Mouse (Mus musculus): ENCODE results near the gene Pcdh15. TPM values are rescaled to one million over a fixed set of nuclear protein-coding genes. Genes with fewer than 3 reads are reported as not detected.

The Pcdh15 gene
- polyA plus RNA-seq, 1 experiment from 2014 or later: 17.3 TPM

DNA sequence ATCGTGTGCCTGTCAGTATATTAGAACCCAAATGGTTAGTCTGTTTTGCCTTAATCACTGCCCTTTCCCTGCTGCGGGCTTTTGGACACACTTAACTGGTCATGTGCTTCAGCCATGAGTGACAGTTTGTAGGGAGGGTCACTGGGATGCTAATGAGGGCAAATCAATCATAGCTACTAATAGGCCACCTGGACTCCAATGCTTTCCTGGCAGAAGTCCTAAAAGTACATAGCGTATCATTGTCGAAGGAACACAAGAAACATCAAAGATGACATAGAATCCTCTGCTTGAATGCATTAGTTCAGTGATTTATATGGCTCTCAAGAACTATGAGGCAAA lies 779.6 kb downstream of the Pcdh15 start:
- H3K4me1 ChIP-seq (ENCODE audit: control insufficient read depth, insufficient read depth, low read length): no peaks in the 10 kb centered on the region
- no peaks in the 10 kb centered on the region for H3K27me3 ChIP-seq (ENCODE audit: control insufficient read depth, insufficient read depth, low read depth, low read length)
- 62% methylated on average over 4 of the region's 4 CpGs for WGBS
- no peak overlapping the region for H3K4me3 ChIP-seq (ENCODE audit: low read depth, low read length)
- no peak overlapping the region for H3K27ac ChIP-seq (ENCODE audit: low read length)
- H3K9me3 ChIP-seq (replicated peaks; ENCODE audit: control insufficient read depth, low read length, poor library complexity, severe bottlenecking): no peaks in the 10 kb centered on the region
- ATAC-seq: no peak
- H3K4me2 ChIP-seq (ENCODE audit: low read length): no peak overlapping the region
- no peak overlapping the region for H3K9ac ChIP-seq (ENCODE audit: low read depth, low read length)
- H3K36me3 ChIP-seq (ENCODE audit: control insufficient read depth, insufficient read depth, low read length): no peaks in the 10 kb centered on the region

DNA sequence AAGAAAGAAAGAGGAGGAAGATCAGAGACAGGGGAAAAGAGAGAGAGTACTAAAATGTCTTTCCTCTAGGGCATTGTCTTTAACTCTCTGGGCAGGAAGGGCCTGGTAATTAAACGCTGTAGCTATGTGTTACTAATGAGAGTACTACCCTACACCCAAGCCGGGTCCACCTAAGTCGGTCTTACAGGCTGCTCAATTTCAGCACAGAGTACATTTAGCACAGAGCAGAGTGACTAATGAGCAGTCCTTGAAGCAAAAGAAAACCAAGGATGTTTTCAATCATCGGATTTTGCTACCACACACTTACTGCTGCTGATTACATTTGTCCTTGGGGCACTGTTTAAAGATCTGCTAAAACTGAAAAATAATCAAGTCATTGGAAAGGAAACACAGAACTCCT lies 788.6 kb downstream of the Pcdh15 start:
- Histone ChIP-seq H3K4me1 (ENCODE audit: control insufficient read depth, insufficient read depth, low read length) (no peaks in the 10 kb centered on the region), H3K9ac (ENCODE audit: low read depth, low read length) (no peak overlapping the region), H3K4me3 (ENCODE audit: low read depth, low read length) (no peak overlapping the region), H3K9me3 (replicated peaks; ENCODE audit: control insufficient read depth, low read length, poor library complexity, severe bottlenecking) (no peaks in the 10 kb centered on the region), H3K27me3 (ENCODE audit: control insufficient read depth, insufficient read depth, low read depth, low read length) (no peaks in the 10 kb centered on the region), H3K36me3 (ENCODE audit: control insufficient read depth, insufficient read depth, low read length) (no peaks in the 10 kb centered on the region), H3K4me2 (ENCODE audit: low read length) (no peak overlapping the region), H3K27ac (ENCODE audit: low read length) (no peak overlapping the region)
- no peak for ATAC-seq
- 74% methylated on average over 4 of the region's 4 CpGs for WGBS

DNA sequence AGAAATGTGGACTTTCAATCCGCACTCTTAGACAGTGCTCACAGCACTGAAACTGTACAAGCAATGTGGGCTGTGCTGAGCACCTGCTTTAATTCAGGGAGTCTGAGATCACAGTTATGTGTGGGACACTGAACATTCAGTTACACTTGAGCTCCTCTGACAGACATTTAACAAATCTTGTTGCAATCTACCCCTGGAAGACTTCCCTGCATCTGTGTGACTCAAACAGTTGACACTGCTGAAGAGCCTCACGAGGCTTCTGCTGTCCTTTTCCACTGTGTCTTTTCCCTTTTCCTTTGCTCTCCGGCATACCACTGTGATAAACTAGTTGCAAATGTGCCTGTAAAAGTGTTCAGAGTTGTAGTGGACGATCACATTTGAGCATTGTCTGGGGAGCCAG lies 793.1 kb downstream of the Pcdh15 start:
- WGBS: 88% methylated on average over 4 of the region's 4 CpGs
- no peak overlapping the region for H3K4me3 ChIP-seq (ENCODE audit: low read depth, low read length)
- H3K4me1 ChIP-seq (ENCODE audit: control insufficient read depth, insufficient read depth, low read length): no peaks in the 10 kb centered on the region
- H3K27ac ChIP-seq (ENCODE audit: low read length): no peak overlapping the region
- no peaks in the 10 kb centered on the region for H3K27me3 ChIP-seq (ENCODE audit: control insufficient read depth, insufficient read depth, low read depth, low read length)
- ATAC-seq: no peak
- H3K9ac ChIP-seq (ENCODE audit: low read depth, low read length): no peak overlapping the region
- H3K4me2 ChIP-seq (ENCODE audit: low read length): no peak overlapping the region
- no peaks in the 10 kb centered on the region for H3K36me3 ChIP-seq (ENCODE audit: control insufficient read depth, insufficient read depth, low read length)
- no peaks in the 10 kb centered on the region for H3K9me3 ChIP-seq (replicated peaks; ENCODE audit: control insufficient read depth, low read length, poor library complexity, severe bottlenecking)

DNA sequence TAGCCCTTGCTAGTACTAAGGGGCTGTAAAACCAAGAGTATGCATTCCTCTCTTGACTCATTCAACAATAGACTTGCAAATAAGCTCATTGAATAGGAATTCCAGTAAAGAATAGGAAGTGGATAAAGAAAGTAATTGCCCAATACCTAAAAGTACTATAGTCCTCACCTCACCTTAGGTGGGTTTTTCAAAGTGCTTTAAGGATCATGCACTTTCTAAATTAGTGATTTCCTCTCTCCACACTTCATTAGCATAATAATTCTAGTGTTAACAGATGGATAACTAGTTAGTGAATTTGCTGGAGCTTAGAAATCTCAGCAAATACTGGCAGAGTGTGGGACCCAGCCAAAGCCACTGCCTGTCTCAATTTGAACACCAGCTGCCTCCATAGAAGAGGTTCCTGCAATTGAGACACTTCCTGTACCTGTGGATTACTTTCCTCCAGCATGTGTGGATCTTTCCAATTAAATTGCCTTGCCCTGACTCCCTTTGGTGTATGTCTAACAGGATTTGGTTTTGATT lies 797.0 kb downstream of the Pcdh15 start:
- H3K4me2 ChIP-seq (ENCODE audit: low read length): no peak overlapping the region
- ATAC-seq: no peak
- no peak overlapping the region for H3K9ac ChIP-seq (ENCODE audit: low read depth, low read length)
- no peaks in the 10 kb centered on the region for H3K9me3 ChIP-seq (replicated peaks; ENCODE audit: control insufficient read depth, low read length, poor library complexity, severe bottlenecking)
- H3K27ac ChIP-seq (ENCODE audit: low read length): no peak overlapping the region
- no peaks in the 10 kb centered on the region for H3K4me1 ChIP-seq (ENCODE audit: control insufficient read depth, insufficient read depth, low read length)
- no peak overlapping the region for H3K4me3 ChIP-seq (ENCODE audit: low read depth, low read length)
- no peaks in the 10 kb centered on the region for H3K27me3 ChIP-seq (ENCODE audit: control insufficient read depth, insufficient read depth, low read depth, low read length)
- no peaks in the 10 kb centered on the region for H3K36me3 ChIP-seq (ENCODE audit: control insufficient read depth, insufficient read depth, low read length)

DNA sequence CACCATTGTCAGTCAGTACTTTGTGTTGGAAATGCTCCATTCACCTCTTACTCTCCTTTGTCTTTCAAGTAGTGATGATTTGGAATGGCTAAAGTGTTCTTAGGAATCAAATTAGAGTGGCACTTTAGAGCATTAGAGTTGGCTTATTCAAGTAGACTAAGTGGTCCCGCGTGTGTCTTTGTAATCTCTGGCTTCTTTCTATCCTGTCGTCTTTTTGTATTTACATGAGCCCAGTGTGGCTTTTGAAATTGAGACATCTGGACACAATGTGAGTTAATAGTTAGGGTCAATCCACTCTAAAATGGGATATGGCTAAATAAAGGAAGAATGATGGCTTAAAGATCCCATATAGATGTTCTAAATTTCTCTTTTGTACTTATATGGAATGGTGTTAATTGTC lies 800.0 kb downstream of the Pcdh15 start:
- no peak overlapping the region for H3K9ac ChIP-seq (ENCODE audit: low read depth, low read length)
- no peaks in the 10 kb centered on the region for H3K36me3 ChIP-seq (ENCODE audit: control insufficient read depth, insufficient read depth, low read length)
- H3K4me1 ChIP-seq (ENCODE audit: control insufficient read depth, insufficient read depth, low read length): no peaks in the 10 kb centered on the region
- H3K4me2 ChIP-seq (ENCODE audit: low read length): no peak overlapping the region
- no peak overlapping the region for H3K4me3 ChIP-seq (ENCODE audit: low read depth, low read length)
- no peak for ATAC-seq
- no peak overlapping the region for H3K27ac ChIP-seq (ENCODE audit: low read length)
- H3K9me3 ChIP-seq (replicated peaks; ENCODE audit: control insufficient read depth, low read length, poor library complexity, severe bottlenecking): no peaks in the 10 kb centered on the region
- no peaks in the 10 kb centered on the region for H3K27me3 ChIP-seq (ENCODE audit: control insufficient read depth, insufficient read depth, low read depth, low read length)
- WGBS: 43% methylated on average over 3 of the region's 3 CpGs

DNA sequence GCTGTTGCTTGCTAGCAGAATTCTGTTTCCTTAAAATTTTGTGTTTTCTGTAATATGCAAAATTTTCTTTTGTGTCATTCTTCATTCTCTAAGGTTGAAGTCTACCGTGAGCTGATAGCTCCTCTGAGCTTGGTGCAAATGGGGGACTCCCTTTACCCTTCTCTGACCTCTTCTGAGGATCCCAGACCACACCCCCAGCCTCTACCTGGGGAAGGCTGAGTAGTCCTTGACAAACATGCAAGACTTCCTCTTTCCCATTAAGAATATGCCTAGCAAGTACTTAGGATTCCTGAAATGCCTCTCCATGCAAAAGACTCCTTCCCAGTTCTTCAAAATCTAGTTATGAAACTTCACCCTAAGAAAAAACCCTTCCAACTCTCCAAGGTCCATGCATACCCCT lies 808.5 kb downstream of the Pcdh15 start:
- no peak overlapping the region for H3K27ac ChIP-seq (ENCODE audit: low read length)
- no peaks in the 10 kb centered on the region for H3K4me1 ChIP-seq (ENCODE audit: control insufficient read depth, insufficient read depth, low read length)
- H3K27me3 ChIP-seq (ENCODE audit: control insufficient read depth, insufficient read depth, low read depth, low read length): no peaks in the 10 kb centered on the region
- no peak overlapping the region for H3K4me3 ChIP-seq (ENCODE audit: low read depth, low read length)
- no peak overlapping the region for H3K4me2 ChIP-seq (ENCODE audit: low read length)
- no peaks in the 10 kb centered on the region for H3K36me3 ChIP-seq (ENCODE audit: control insufficient read depth, insufficient read depth, low read length)
- H3K9me3 ChIP-seq (replicated peaks; ENCODE audit: control insufficient read depth, low read length, poor library complexity, severe bottlenecking): no peaks in the 10 kb centered on the region
- no peak for ATAC-seq
- WGBS: 79% methylated on average over 1 of the region's 1 CpGs
- no peak overlapping the region for H3K9ac ChIP-seq (ENCODE audit: low read depth, low read length)

DNA sequence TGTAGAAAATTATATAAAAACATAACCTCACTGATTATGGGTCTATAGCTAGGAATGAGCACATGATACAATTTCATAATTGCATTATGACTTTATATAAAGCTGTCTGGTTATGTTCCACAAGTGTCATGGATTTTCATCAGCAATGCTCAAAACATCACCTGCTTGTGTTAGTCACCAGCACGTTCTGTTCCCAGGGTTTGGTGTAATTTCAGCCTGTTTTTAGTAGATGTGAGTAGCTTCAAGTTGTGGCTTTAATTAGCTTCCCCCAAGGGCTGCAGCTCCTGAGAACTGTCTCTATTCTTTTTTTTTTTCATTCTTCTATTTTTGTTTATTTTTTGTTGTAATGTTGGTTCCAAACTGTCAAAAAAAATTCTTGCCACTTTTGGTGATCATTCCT lies 809.4 kb downstream of the Pcdh15 start:
- ATAC-seq: no peak
- H3K27me3 ChIP-seq (ENCODE audit: control insufficient read depth, insufficient read depth, low read depth, low read length): no peaks in the 10 kb centered on the region
- H3K4me1 ChIP-seq (ENCODE audit: control insufficient read depth, insufficient read depth, low read length): no peaks in the 10 kb centered on the region
- no peak overlapping the region for H3K4me2 ChIP-seq (ENCODE audit: low read length)
- H3K9ac ChIP-seq (ENCODE audit: low read depth, low read length): no peak overlapping the region
- H3K27ac ChIP-seq (ENCODE audit: low read length): no peak overlapping the region
- H3K9me3 ChIP-seq (replicated peaks; ENCODE audit: control insufficient read depth, low read length, poor library complexity, severe bottlenecking): no peaks in the 10 kb centered on the region
- WGBS: 76% methylated on average over 1 of the region's 1 CpGs
- no peak overlapping the region for H3K4me3 ChIP-seq (ENCODE audit: low read depth, low read length)
- no peaks in the 10 kb centered on the region for H3K36me3 ChIP-seq (ENCODE audit: control insufficient read depth, insufficient read depth, low read length)

DNA sequence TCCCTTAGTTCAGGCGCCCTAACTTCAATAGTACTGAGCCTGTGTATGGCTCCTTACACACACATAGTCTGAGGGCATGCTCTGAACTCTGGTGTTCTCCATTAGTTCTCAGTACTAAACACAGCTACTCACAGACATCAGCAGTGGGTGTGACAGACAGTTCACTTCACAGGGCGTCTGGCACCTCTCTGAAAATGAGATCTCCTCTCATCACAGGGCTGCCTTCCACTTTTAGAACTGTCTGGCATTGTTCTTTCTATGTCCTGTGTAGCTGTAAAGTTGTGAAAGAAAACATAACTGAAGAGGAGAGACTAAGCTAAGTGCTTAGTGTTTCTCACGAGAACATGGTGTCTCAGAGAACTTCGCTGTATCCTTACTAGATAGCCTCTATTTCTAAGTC lies 816.0 kb downstream of the Pcdh15 start:
- H3K27me3 ChIP-seq (ENCODE audit: control insufficient read depth, insufficient read depth, low read depth, low read length): no peaks in the 10 kb centered on the region
- H3K4me1 ChIP-seq (ENCODE audit: control insufficient read depth, insufficient read depth, low read length): no peaks in the 10 kb centered on the region
- 88% methylated on average over 4 of the region's 4 CpGs for WGBS
- H3K4me2 ChIP-seq (ENCODE audit: low read length): no peak overlapping the region
- no peak overlapping the region for H3K4me3 ChIP-seq (ENCODE audit: low read depth, low read length)
- H3K9ac ChIP-seq (ENCODE audit: low read depth, low read length): no peak overlapping the region
- no peaks in the 10 kb centered on the region for H3K36me3 ChIP-seq (ENCODE audit: control insufficient read depth, insufficient read depth, low read length)
- H3K27ac ChIP-seq (ENCODE audit: low read length): no peak overlapping the region
- no peaks in the 10 kb centered on the region for H3K9me3 ChIP-seq (replicated peaks; ENCODE audit: control insufficient read depth, low read length, poor library complexity, severe bottlenecking)
- no peak for ATAC-seq

DNA sequence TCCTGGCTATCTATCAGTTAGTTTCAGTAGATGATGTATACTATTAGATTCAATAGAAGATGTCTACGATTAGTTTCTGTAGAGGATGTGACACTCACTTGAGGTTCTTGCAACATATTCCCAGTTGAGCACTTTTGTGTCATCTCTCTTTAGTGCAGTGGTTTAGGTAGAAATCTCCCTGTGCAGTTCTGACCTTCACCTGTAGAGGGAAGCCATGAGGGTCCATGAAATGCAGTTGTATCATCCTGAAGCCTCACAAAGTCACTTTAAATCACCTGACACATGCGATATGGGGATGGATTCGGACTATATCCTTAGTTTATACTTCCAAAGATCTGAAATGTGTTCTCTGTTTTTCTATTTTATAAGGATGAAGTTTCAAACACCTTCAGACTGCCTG lies 822.4 kb downstream of the Pcdh15 start:
- Histone ChIP-seq H3K4me2 (ENCODE audit: low read length) (no peak overlapping the region), H3K9me3 (replicated peaks; ENCODE audit: control insufficient read depth, low read length, poor library complexity, severe bottlenecking) (no peaks in the 10 kb centered on the region), H3K4me3 (ENCODE audit: low read depth, low read length) (no peak overlapping the region), H3K27me3 (ENCODE audit: control insufficient read depth, insufficient read depth, low read depth, low read length) (no peaks in the 10 kb centered on the region), H3K27ac (ENCODE audit: low read length) (no peak overlapping the region), H3K36me3 (ENCODE audit: control insufficient read depth, insufficient read depth, low read length) (no peaks in the 10 kb centered on the region), H3K4me1 (ENCODE audit: control insufficient read depth, insufficient read depth, low read length) (no peaks in the 10 kb centered on the region), H3K9ac (ENCODE audit: low read depth, low read length) (no peak overlapping the region)
- WGBS: 68% methylated on average over 3 of the region's 3 CpGs
- ATAC-seq: no peak

DNA sequence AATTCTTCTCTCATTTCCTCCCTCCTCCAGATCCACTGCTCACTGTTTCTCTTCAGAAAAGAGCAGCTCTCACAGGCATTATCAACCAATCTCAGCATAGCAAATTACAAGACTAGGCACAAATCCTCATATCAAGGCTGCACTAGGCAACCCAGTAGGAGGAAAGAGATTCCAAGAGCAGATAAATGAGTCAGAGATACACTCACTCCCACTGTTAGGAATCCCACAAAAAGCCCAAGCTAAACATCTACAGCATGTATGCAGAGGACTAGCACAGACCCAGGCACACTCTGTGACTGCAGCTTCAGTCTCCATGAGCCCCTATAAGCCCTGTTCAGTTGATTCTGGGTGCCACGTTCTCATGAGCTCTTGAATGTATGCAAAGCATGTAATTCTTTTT lies 829.5 kb downstream of the Pcdh15 start:
- Histone ChIP-seq H3K27me3 (ENCODE audit: control insufficient read depth, insufficient read depth, low read depth, low read length) (no peaks in the 10 kb centered on the region), H3K4me1 (ENCODE audit: control insufficient read depth, insufficient read depth, low read length) (no peaks in the 10 kb centered on the region), H3K27ac (ENCODE audit: low read length) (no peak overlapping the region), H3K4me2 (ENCODE audit: low read length) (no peak overlapping the region), H3K4me3 (ENCODE audit: low read depth, low read length) (no peak overlapping the region), H3K36me3 (ENCODE audit: control insufficient read depth, insufficient read depth, low read length) (no peaks in the 10 kb centered on the region), H3K9ac (ENCODE audit: low read depth, low read length) (no peak overlapping the region), H3K9me3 (replicated peaks; ENCODE audit: control insufficient read depth, low read length, poor library complexity, severe bottlenecking) (no peaks in the 10 kb centered on the region)
- 37% methylated on average over 1 of the region's 1 CpGs for WGBS
- no peak for ATAC-seq
